Mouse (Mus musculus): ENCODE data around the gene Uhrf1. TPM values are rescaled to one million over a fixed set of nuclear protein-coding genes. Genes with fewer than 3 reads are reported as not detected.

Gene Uhrf1
- polyA plus RNA-seq, 1 experiment from 2014 or later, result 7.0 TPM

DNA sequence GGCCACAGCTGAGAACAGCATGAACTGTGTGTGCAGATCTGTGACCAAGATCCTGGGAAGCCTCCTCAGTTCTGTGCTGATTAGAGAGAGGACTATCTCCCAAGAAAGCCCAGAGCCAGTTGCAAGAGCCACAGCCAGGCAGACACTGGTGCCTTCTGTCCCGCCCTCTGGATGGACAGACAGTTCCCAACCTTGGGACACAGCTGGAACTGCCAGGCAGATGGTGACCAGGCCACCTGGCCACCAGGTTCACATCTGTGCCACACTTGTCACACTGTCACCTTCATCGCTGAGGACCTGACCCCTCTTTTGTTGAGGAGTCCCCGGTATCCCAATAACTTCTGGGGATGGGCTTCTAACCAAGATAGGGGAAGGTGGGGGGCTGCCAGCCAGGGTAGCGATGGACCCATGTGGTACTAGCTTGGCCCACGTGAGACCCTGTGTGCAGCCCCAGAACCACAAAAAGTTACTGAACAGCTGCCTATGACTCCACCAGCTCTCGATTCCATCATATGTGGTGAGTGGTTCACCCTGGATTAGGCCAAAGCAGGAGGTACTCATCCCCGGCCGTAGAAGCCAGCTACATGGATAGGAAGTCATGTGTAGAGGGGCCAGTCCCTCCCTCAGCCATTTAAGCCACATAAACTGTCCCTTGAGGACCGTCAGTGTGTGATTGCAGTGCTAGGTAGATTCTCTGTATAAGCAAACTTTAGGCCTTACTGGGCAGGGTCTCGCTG lies 43.7 kb upstream of the Uhrf1 start:
- no peak overlapping the region for H3K4me2 ChIP-seq (replicated peaks; ENCODE audit: low read depth, low read length)

GRCm38 (mm10) chr17:56261166-56261565 lies 42.0 kb upstream of the Uhrf1 start:
- no peak overlapping the region for H3K4me3 ChIP-seq (ENCODE audit: low read depth, low read length)
- H3K4me2 ChIP-seq (replicated peaks; ENCODE audit: low read depth, low read length), result no peak overlapping the region
- DNase-seq (ENCODE audit: low spot score) (no peak), ATAC-seq (no peak)
- no peak overlapping the region for H3K9ac ChIP-seq (replicated peaks; ENCODE audit: low read depth)
- no peaks in the 10 kb centered on the region for H3K9me3 ChIP-seq (ENCODE audit: low read length)
- H3K36me3 ChIP-seq (ENCODE audit: insufficient read depth, low read length), result peaks cover 13% of the 10 kb centered on the region
- no peak overlapping the region for H3K27ac ChIP-seq (ENCODE audit: low read length)
- H3K4me1 ChIP-seq (ENCODE audit: insufficient read depth, low read depth, low read length), result peaks cover 3% of the 10 kb centered on the region; the same call in 1 of the 2 replicates
- H3K27me3 ChIP-seq (replicated peaks; ENCODE audit: insufficient read depth, low read length), result no peaks in the 10 kb centered on the region
- no peak for TF ChIP-seq EP300 (IDR thresholded peaks at IDR 0.05)
- TF ChIP-seq CTCF (IDR thresholded peaks at IDR 0.05), result no peak
- WGBS, result 68% methylated on average over 3 of the region's 3 CpGs

More for the DNA sequence above, 43.7 kb upstream of the Uhrf1 start:
- H3K4me3 ChIP-seq (ENCODE audit: low read depth, low read length), result no peak overlapping the region
- 88% methylated on average over 10 of the region's 10 CpGs for WGBS
- DNase-seq (ENCODE audit: low spot score) (no peak), ATAC-seq (no peak)
- H3K27me3 ChIP-seq (replicated peaks; ENCODE audit: insufficient read depth, low read length), result no peaks in the 10 kb centered on the region
- no peaks in the 10 kb centered on the region for H3K9me3 ChIP-seq (ENCODE audit: low read length)
- peaks cover 13% of the 10 kb centered on the region for H3K36me3 ChIP-seq (ENCODE audit: insufficient read depth, low read length)
- TF ChIP-seq EP300 (IDR thresholded peaks at IDR 0.05) (no peak), CTCF (IDR thresholded peaks at IDR 0.05) (no peak)
- peaks cover 3% of the 10 kb centered on the region; the same call in 1 of the 2 replicates for H3K4me1 ChIP-seq (ENCODE audit: insufficient read depth, low read depth, low read length)
- no peak overlapping the region for H3K27ac ChIP-seq (ENCODE audit: low read length)
- no peak overlapping the region for H3K9ac ChIP-seq (replicated peaks; ENCODE audit: low read depth)

DNA sequence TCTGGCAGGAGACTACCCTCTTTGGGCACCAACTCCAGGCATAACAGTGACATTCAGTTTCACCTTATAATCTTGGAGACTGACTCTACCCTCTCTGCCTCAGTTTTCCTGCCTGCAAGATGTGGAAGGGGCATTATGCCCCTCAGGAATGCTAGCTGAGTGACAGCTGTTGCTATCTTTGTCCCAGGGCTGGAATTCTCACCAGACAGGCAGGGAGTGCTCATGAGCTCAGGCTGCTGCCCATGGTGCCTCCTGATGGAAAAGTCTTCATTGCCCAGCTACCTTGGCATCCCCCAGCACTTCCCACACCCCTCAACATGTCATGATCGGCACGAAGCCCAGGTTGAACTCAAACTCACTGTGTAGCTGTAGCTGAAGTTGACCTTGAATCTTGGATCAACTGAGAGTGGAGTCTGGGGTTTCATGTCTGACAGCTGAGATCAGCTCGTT lies 40.5 kb upstream of the Uhrf1 start:
- 81% methylated on average over 3 of the region's 3 CpGs for WGBS
- no peak overlapping the region for H3K27ac ChIP-seq (ENCODE audit: low read length)
- no peak overlapping the region for H3K4me2 ChIP-seq (replicated peaks; ENCODE audit: low read depth, low read length)
- no peak overlapping the region for H3K9ac ChIP-seq (replicated peaks; ENCODE audit: low read depth)
- DNase-seq (ENCODE audit: low spot score) (no peak), ATAC-seq (no peak)
- TF ChIP-seq EP300 (IDR thresholded peaks at IDR 0.05) (no peak), CTCF (IDR thresholded peaks at IDR 0.05) (no peak)
- peaks cover 13% of the 10 kb centered on the region for H3K36me3 ChIP-seq (ENCODE audit: insufficient read depth, low read length)
- H3K4me3 ChIP-seq (ENCODE audit: low read depth, low read length), result no peak overlapping the region
- H3K4me1 ChIP-seq (ENCODE audit: insufficient read depth, low read depth, low read length), result peaks cover 3% of the 10 kb centered on the region; the same call in 1 of the 2 replicates
- no peaks in the 10 kb centered on the region for H3K27me3 ChIP-seq (replicated peaks; ENCODE audit: insufficient read depth, low read length)
- H3K9me3 ChIP-seq (ENCODE audit: low read length), result no peaks in the 10 kb centered on the region

GRCm38 (mm10) chr17:56264020-56264419 lies 39.1 kb upstream of the Uhrf1 start:
- peak; percentile 78 for DNase-seq (ENCODE audit: low spot score)
- no peak overlapping the region for H3K4me2 ChIP-seq (replicated peaks; ENCODE audit: low read depth, low read length)
- H3K4me3 ChIP-seq (ENCODE audit: low read depth, low read length), result no peak overlapping the region
- no peak overlapping the region for H3K9ac ChIP-seq (replicated peaks; ENCODE audit: low read depth)
- WGBS, result 18% methylated on average over 8 of the region's 8 CpGs
- no peaks in the 10 kb centered on the region for H3K27me3 ChIP-seq (replicated peaks; ENCODE audit: insufficient read depth, low read length)
- H3K36me3 ChIP-seq (ENCODE audit: insufficient read depth, low read length), result peaks cover 13% of the 10 kb centered on the region
- peak; percentile 67 for ATAC-seq
- peaks cover 3% of the 10 kb centered on the region; the same call in 1 of the 2 replicates for H3K4me1 ChIP-seq (ENCODE audit: insufficient read depth, low read depth, low read length)
- no peaks in the 10 kb centered on the region for H3K9me3 ChIP-seq (ENCODE audit: low read length)
- no peak overlapping the region for H3K27ac ChIP-seq (ENCODE audit: low read length)
- TF ChIP-seq EP300 (IDR thresholded peaks at IDR 0.05) (no peak), CTCF (IDR thresholded peaks at IDR 0.05) (peak; percentile 92)

DNA sequence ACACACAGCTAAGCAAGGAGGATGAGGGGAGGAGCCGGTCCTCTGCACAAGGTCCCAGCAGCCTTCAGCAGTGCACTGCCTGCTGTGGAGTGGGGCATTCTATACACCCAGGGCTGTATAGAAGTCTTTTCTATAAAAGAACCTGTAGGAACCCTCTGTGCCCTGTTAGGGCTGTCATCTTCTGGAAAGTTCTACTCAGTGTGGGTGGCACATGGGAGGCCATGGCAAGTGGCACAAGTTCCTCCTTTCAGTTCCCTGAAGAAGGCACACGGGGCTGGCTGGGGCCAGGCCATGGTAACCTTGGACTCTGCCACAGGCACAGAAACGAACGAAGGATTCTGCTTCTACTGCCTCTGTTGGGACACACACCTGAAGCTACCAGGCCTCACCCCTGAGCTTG lies 38.1 kb upstream of the Uhrf1 start:
- no peak overlapping the region for H3K4me3 ChIP-seq (ENCODE audit: low read depth, low read length)
- DNase-seq (ENCODE audit: low spot score) (no peak), ATAC-seq (no peak)
- no peaks in the 10 kb centered on the region for H3K27me3 ChIP-seq (replicated peaks; ENCODE audit: insufficient read depth, low read length)
- no peak overlapping the region; the same call in 1 of the 2 replicates for H3K27ac ChIP-seq (ENCODE audit: low read length)
- H3K4me2 ChIP-seq (replicated peaks; ENCODE audit: low read depth, low read length), result no peak overlapping the region
- 87% methylated on average over 4 of the region's 4 CpGs for WGBS
- TF ChIP-seq EP300 (IDR thresholded peaks at IDR 0.05) (no peak), CTCF (IDR thresholded peaks at IDR 0.05) (no peak)
- H3K9me3 ChIP-seq (ENCODE audit: low read length), result no peaks in the 10 kb centered on the region
- H3K4me1 ChIP-seq (ENCODE audit: insufficient read depth, low read depth, low read length), result no peaks in the 10 kb centered on the region; the same call in 1 of the 2 replicates
- peaks cover 5% of the 10 kb centered on the region for H3K36me3 ChIP-seq (ENCODE audit: insufficient read depth, low read length)
- H3K9ac ChIP-seq (replicated peaks; ENCODE audit: low read depth), result no peak overlapping the region

- no peaks in the 10 kb centered on the region for H3K9me3 ChIP-seq (ENCODE audit: low read length)
- no peaks in the 10 kb centered on the region; the same call in 1 of the 2 replicates for H3K4me1 ChIP-seq (ENCODE audit: insufficient read depth, low read depth, low read length)
- H3K9ac ChIP-seq (replicated peaks; ENCODE audit: low read depth), result no peak overlapping the region
- TF ChIP-seq CTCF (IDR thresholded peaks at IDR 0.05) (no peak), EP300 (IDR thresholded peaks at IDR 0.05) (no peak)
- H3K4me3 ChIP-seq (ENCODE audit: low read depth, low read length), result no peak overlapping the region
- no peak overlapping the region for H3K27ac ChIP-seq (ENCODE audit: low read length)
- no peaks in the 10 kb centered on the region for H3K27me3 ChIP-seq (replicated peaks; ENCODE audit: insufficient read depth, low read length)
- WGBS, result 92% methylated on average over 3 of the region's 3 CpGs
- H3K4me2 ChIP-seq (replicated peaks; ENCODE audit: low read depth, low read length), result no peak overlapping the region
- no peaks in the 10 kb centered on the region; the same call in 1 of the 2 replicates for H3K36me3 ChIP-seq (ENCODE audit: insufficient read depth, low read length)
- no peak for ATAC-seq
- DNase-seq (ENCODE audit: low spot score), result no peak
These were observed 37.3 kb upstream of the Uhrf1 start for GRCm38 (mm10) chr17:56265869-56266268.

Measured in lung, postnatal 0 days (tissue).